ENCODE assay signal across 8 mouse cellular contexts in the genomic region with DNA sequence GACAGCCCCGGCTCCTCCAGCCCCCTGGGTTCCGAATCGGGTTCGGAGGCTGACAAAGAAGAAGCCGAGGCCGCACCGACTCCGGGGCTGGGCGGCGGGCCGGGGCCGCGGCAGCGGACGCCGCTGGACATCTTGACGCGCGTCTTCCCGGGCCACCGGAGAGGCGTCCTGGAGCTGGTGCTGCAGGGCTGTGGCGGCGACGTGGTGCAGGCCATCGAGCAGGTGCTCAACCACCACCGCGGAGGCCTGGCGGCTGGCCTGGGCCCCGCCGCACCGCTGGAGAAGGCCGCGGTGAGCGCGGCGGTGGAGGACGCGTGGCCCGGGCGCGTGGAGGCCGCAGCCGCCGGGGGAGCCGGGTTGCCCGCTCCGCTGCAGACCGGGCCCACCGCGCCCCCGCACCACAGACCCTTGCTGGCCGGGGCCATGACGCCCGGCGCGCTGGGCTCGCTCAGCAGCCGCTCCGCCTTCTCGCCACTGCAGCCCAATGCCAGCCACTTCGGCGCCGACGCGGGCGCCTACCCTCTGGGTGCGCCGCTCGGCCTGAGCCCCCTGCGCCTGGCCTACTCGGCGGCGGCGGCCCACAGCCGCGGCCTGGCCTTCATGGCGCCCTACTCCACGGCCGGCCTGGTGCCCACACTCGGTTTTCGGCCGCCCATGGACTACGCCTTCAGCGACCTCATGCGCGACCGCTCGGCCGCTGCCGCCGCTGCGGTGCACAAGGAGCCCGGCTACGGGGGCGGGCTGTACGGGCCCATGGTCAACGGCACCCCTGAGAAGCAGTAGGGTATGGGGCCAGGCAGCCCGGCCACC. TPM values are rescaled to one million over a fixed set of nuclear protein-coding genes. Genes with fewer than 3 reads are reported as not detected.
DNase-seq lines count a peak whose midpoint lies in the region; ATAC-seq and TF ChIP-seq lines count a peak whose summit lies in the region.

No protein-coding gene starts in this region.

- peak overlapping the region; percentile 61 for H3K4me2 ChIP-seq in kidney, embryonic 16.5 days (replicated peaks; ENCODE audit: low read depth, low read length)
- peak overlapping the region; percentile 52 for H3K4me2 ChIP-seq in embryonic facial prominence, embryonic 11.5 days (ENCODE audit: low read depth, low read length)
- peak overlapping the region; percentile 56 for H3K4me2 ChIP-seq in hindbrain, embryonic 16.5 days (ENCODE audit: low read length)
- peak overlapping the region; percentile 49 for H3K4me2 ChIP-seq in midbrain, postnatal 0 days (ENCODE audit: low read depth, low read length, poor library complexity, severe bottlenecking)

- peaks cover 44% of the 10 kb centered on the region for H3K4me1 ChIP-seq in kidney, embryonic 16.5 days (ENCODE audit: insufficient read depth, low read length)
- H3K4me1 ChIP-seq in embryonic facial prominence, embryonic 11.5 days (ENCODE audit: control insufficient read depth, insufficient read depth, low read length) = peaks cover 8% of the 10 kb centered on the region
- peaks cover 22% of the 10 kb centered on the region for H3K4me1 ChIP-seq in hindbrain, embryonic 16.5 days (ENCODE audit: control insufficient read depth, insufficient read depth, low read depth, low read length)
- H3K4me1 ChIP-seq in midbrain, postnatal 0 days (ENCODE audit: insufficient read depth, low read length) = no peaks in the 10 kb centered on the region

- under 1% methylated on average over 86 of the region's 99 CpGs for WGBS in kidney, embryonic 16.5 days
- 1% methylated on average over 98 of the region's 99 CpGs for WGBS in embryonic facial prominence, embryonic 11.5 days
- under 1% methylated on average over 68 of the region's 99 CpGs for WGBS in hindbrain, embryonic 16.5 days
- 2% methylated on average over 50 of the region's 99 CpGs for whole genome bisulfite sequencing in midbrain, postnatal 0 days

- peak; percentile 11 for ATAC-seq in kidney, embryonic 16.5 days (ENCODE audit: low FRiP score, low TSS enrichment)
- no peak for ATAC-seq in embryonic facial prominence, embryonic 11.5 days (replicated peaks; ENCODE audit: insufficient number of reproducible peaks, low FRiP score, low TSS enrichment, low read depth)
- ATAC-seq in hindbrain, embryonic 16.5 days = peak; percentile 32; the same call in 1 of the 2 replicates
- peak; percentile 28; the same call in 1 of the 2 replicates for ATAC-seq in midbrain, postnatal 0 days (ENCODE audit: low FRiP score)

- peak overlapping the region; percentile 51 for H3K9ac ChIP-seq in kidney, embryonic 16.5 days (replicated peaks; ENCODE audit: low read length)
- peak overlapping the region; percentile 48 for H3K9ac ChIP-seq in embryonic facial prominence, embryonic 11.5 days (replicated peaks; ENCODE audit: low read length)
- H3K9ac ChIP-seq in hindbrain, embryonic 16.5 days (ENCODE audit: low read depth, low read length) = peak overlapping the region; percentile 47
- H3K9ac ChIP-seq in midbrain, postnatal 0 days (replicated peaks; ENCODE audit: low read length, poor library complexity, severe bottlenecking) = no peak overlapping the region

- H3K36me3 ChIP-seq in kidney, embryonic 16.5 days (ENCODE audit: insufficient read depth, low read length) = no peaks in the 10 kb centered on the region
- no peaks in the 10 kb centered on the region for H3K36me3 ChIP-seq in embryonic facial prominence, embryonic 11.5 days (replicated peaks; ENCODE audit: control insufficient read depth, insufficient read depth, low read depth, low read length)
- H3K36me3 ChIP-seq in hindbrain, embryonic 16.5 days (ENCODE audit: control insufficient read depth, insufficient read depth, low read length) = no peaks in the 10 kb centered on the region
- H3K36me3 ChIP-seq in midbrain, postnatal 0 days (ENCODE audit: insufficient read depth, low read length) = no peaks in the 10 kb centered on the region

- no peak for DNase-seq in kidney, adult 18-20 months
- peak; percentile 37 for DNase-seq in embryonic facial prominence, embryonic 11.5 days (ENCODE audit: low spot score)
- DNase-seq in midbrain, postnatal 0 days (ENCODE audit: low spot score) = no peak
- no peak for DNase-seq in MN1 (ENCODE audit: low spot score)
- no peak for DNase-seq in gastrocnemius, postnatal 25 days
- no peak for DNase-seq in urinary bladder, postnatal 25 days (ENCODE audit: low spot score)

- H3K9me3 ChIP-seq in kidney, embryonic 16.5 days (ENCODE audit: low read length) = no peaks in the 10 kb centered on the region
- H3K9me3 ChIP-seq in embryonic facial prominence, embryonic 11.5 days (replicated peaks; ENCODE audit: control insufficient read depth, low read length) = no peaks in the 10 kb centered on the region
- no peaks in the 10 kb centered on the region for H3K9me3 ChIP-seq in hindbrain, embryonic 16.5 days (ENCODE audit: control insufficient read depth, low read length)
- no peaks in the 10 kb centered on the region for H3K9me3 ChIP-seq in midbrain, postnatal 0 days (ENCODE audit: low read length)

- no peak for TF ChIP-seq CTCF in midbrain, postnatal 0 days (IDR thresholded peaks at IDR 0.05)

- H3K27ac ChIP-seq in kidney, embryonic 16.5 days (ENCODE audit: low read length) = no peak overlapping the region
- H3K27ac ChIP-seq in embryonic facial prominence, embryonic 11.5 days (replicated peaks; ENCODE audit: low read depth, low read length) = no peak overlapping the region
- H3K27ac ChIP-seq in hindbrain, embryonic 16.5 days (ENCODE audit: low read depth, low read length) = no peak overlapping the region
- no peak overlapping the region for H3K27ac ChIP-seq in midbrain, postnatal 0 days (ENCODE audit: low read depth, low read length)

- peaks cover 98% of the 10 kb centered on the region for H3K27me3 ChIP-seq in kidney, embryonic 16.5 days (ENCODE audit: insufficient read depth, low read length)
- peaks cover 82% of the 10 kb centered on the region for H3K27me3 ChIP-seq in embryonic facial prominence, embryonic 11.5 days (ENCODE audit: control insufficient read depth, insufficient read depth, low read length)
- peaks cover 62% of the 10 kb centered on the region for H3K27me3 ChIP-seq in hindbrain, embryonic 16.5 days (replicated peaks; ENCODE audit: control insufficient read depth, insufficient read depth, low read length)
- peaks cover 87% of the 10 kb centered on the region for H3K27me3 ChIP-seq in midbrain, postnatal 0 days (ENCODE audit: insufficient read depth, low read length)

- peak overlapping the region; percentile 47 for H3K4me3 ChIP-seq in kidney, embryonic 16.5 days (ENCODE audit: low read length)
- H3K4me3 ChIP-seq in embryonic facial prominence, embryonic 11.5 days (ENCODE audit: low read depth, low read length) = peak overlapping the region; percentile 28
- peak overlapping the region; percentile 32 for H3K4me3 ChIP-seq in hindbrain, embryonic 16.5 days (ENCODE audit: low read length)
- peak overlapping the region; percentile 25; the same call in 1 of the 2 replicates for H3K4me3 ChIP-seq in midbrain, postnatal 0 days (ENCODE audit: low read depth, low read length)

RNA-seq across cellular contexts. Expression of a gene that starts 4.2 kb away (rescaled TPM):
- 0.05 and 0.25 TPM in 2 replicates for polyA plus RNA-seq in kidney, embryonic 16.5 days (2015; fragmentation: Nextera tagmentation; extraction: Ambion mirVana)
- polyA plus RNA-seq in embryonic facial prominence, embryonic 11.5 days (2014; fragmentation: Nextera tagmentation; extraction: Ambion mirVana) = 0.86 and 1.3 TPM in 2 replicates
- polyA plus RNA-seq in hindbrain, embryonic 16.5 days (2015; fragmentation: Nextera tagmentation; extraction: Ambion mirVana) = 0.05 and 0.19 TPM in 2 replicates
- total RNA-seq in midbrain, postnatal 0 days (2014; rRNA removed) = 1.4 and 3.7 TPM in 2 replicates
- polyA plus RNA-seq in midbrain, postnatal 0 days (2015; fragmentation: Nextera tagmentation; extraction: Ambion mirVana) = 0.43 and 0.44 TPM in 2 replicates
- not detected for total RNA-seq in gastrocnemius, postnatal 25 days (2021)
